Mouse (Mus musculus) embryonic facial prominence, embryonic 10.5 days (tissue): ENCODE data around the gene Dgkz. TPM values are rescaled to one million over a fixed set of nuclear protein-coding genes. Genes with fewer than 3 reads are reported as not detected.

Experiments used
- DNase-seq: peaks from one replicate; pipeline ENCODE4 v3.0.0-alpha.2; 2017; ENCODE audit warnings: low spot score
- H3K27ac ChIP-seq: fragments of 300-500 bp; sonication (generic); replicated peaks from 2 replicates; pipeline ENCODE4 v1.5.1; 2016; ENCODE audit warnings: mild to moderate bottlenecking
- H3K27me3 ChIP-seq: fragments of 300-500 bp; sonication (generic); replicated peaks from 2 replicates; pipeline ENCODE4 v1.6.1; 2016; ENCODE audit warnings: low read depth, mild to moderate bottlenecking; ENCODE audit not compliant: poor library complexity, severe bottlenecking
- H3K36me3 ChIP-seq: fragments of 300-500 bp; sonication (generic); replicated peaks from 2 replicates; pipeline ENCODE4 v1.6.1; 2016; ENCODE audit warnings: mild to moderate bottlenecking, moderate library complexity
- H3K4me1 ChIP-seq: fragments of 300-500 bp; sonication (generic); 2 replicates; pipeline ENCODE4 v1.6.1; 2016
- H3K4me3 ChIP-seq: fragments of 300-500 bp; sonication (generic); 2 replicates; pipeline ENCODE4 v1.5.1; 2016; ENCODE audit warnings: mild to moderate bottlenecking, moderate library complexity
- H3K9me3 ChIP-seq: fragments of 300-500 bp; sonication (generic); 2 replicates; pipeline ENCODE4 v1.6.1; 2016; ENCODE audit warnings: mild to moderate bottlenecking
- whole genome bisulfite sequencing: fragments of 180-500 bp; shearing (Covaris S2); methylation state at CpG from one replicate; pipeline ENCODE4 v1.1.7; 2016; 5-methylcytosine and 5-hydroxymethylcytosine counted together
- polyA plus RNA-seq: library from polyadenylated mRNA; unstranded; fragments of >200 nt; fragmentation: Nextera tagmentation; extraction: Ambion mirVana; gene quantifications from 2 replicates; pipeline ENCODE4 v1.2.1, GENCODE M21; 2016

Gene Dgkz
- polyA plus RNA-seq, 1 experiment from 2014 or later = 42.1 TPM

DNA sequence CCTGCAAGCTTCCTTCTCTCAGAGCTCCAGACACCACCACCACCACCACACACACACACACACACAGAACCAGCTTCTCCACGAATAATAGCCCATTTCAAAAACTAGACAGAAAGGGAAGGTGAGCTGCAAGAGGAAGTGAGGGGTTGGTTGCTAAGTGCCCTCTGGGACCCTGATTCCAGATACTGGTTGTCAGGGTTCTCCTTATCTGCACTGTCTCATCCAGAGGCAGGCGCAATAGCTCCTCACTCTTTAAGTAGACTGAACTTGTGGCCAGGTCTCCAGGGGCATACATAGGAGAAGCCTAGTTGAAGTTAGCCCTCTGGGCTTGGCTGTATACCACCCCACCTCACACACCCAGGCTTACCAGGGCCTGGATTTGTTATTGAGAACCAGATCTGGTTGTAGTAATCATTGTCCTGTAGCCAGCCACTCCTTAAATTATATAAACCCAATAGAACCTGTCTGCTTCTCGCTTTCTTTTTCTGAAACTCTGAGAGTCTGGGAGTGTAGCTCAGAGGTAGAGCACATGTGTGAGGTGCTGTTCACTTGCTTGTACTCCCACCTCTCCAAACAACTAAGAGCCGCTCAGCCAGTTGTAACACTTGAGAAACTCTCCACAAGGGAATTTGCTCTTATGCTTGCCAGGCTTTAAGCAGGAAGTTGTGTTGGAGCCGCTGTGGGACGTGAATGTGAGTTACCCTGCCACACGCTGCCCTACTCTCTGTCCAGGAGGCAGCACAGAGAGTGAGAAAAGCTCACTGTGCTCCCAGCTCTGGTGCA lies 62.1 kb downstream of the Dgkz start:
- Histone ChIP-seq H3K9me3 (no peaks in the 10 kb centered on the region), H3K27me3 (no peaks in the 10 kb centered on the region), H3K36me3 (peaks cover 99% of the 10 kb centered on the region), H3K4me1 (no peaks in the 10 kb centered on the region), H3K27ac (no peak overlapping the region), H3K4me3 (no peak overlapping the region)
- 84% methylated on average over 7 of the region's 7 CpGs for whole genome bisulfite sequencing
- DNase-seq = no peak

DNA sequence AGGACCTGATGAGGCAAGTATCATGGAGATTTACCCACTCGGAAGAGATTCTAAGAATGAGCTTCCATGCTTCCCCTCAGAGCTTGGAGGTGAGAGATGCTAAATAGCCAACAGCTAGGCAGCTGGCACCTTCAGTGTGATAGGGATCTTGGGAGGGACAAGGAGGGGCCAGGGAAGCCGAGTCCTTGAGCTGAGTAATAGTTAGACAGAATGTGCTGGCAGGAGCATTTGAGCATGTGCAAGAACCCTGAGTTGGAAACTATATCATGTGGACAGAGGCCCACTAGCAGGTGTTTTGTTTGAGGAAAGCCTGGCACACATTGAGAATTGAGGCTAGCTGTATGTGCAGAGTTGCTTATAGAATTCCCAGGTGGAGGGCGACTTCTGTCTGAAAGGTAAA lies 63.0 kb downstream of the Dgkz start:
- Histone ChIP-seq H3K27me3 (no peaks in the 10 kb centered on the region), H3K9me3 (no peaks in the 10 kb centered on the region), H3K4me3 (no peak overlapping the region), H3K4me1 (no peaks in the 10 kb centered on the region), H3K36me3 (peaks cover 95% of the 10 kb centered on the region), H3K27ac (no peak overlapping the region)
- no peak for DNase-seq
- WGBS = 87% methylated on average over 3 of the region's 3 CpGs

DNA sequence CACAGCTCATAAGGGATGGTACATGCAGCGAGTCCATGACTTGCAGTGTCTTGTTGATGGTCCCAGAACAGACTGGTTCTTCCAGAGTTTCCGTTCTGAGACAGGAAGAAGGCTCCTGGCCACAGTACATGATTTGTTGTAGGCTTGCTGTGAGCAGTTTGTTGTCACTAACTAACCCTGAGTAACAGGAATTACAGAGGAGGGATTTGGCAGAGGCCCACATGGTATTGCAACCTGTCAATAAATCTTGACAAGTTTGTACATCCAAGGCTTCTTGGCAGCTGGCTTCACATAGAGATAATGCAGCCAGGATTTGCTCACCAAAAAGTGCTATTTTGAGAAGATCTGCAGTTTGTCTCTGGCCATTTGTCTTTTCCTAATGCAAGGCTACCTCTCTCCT lies 69.5 kb downstream of the Dgkz start:
- no peak overlapping the region for H3K4me3 ChIP-seq
- H3K27ac ChIP-seq = no peak overlapping the region
- H3K4me1 ChIP-seq = no peaks in the 10 kb centered on the region
- no peaks in the 10 kb centered on the region for H3K9me3 ChIP-seq
- no peak for DNase-seq
- H3K27me3 ChIP-seq = no peaks in the 10 kb centered on the region
- H3K36me3 ChIP-seq = peaks cover 73% of the 10 kb centered on the region
- WGBS = 90% methylated on average over 2 of the region's 2 CpGs

DNA sequence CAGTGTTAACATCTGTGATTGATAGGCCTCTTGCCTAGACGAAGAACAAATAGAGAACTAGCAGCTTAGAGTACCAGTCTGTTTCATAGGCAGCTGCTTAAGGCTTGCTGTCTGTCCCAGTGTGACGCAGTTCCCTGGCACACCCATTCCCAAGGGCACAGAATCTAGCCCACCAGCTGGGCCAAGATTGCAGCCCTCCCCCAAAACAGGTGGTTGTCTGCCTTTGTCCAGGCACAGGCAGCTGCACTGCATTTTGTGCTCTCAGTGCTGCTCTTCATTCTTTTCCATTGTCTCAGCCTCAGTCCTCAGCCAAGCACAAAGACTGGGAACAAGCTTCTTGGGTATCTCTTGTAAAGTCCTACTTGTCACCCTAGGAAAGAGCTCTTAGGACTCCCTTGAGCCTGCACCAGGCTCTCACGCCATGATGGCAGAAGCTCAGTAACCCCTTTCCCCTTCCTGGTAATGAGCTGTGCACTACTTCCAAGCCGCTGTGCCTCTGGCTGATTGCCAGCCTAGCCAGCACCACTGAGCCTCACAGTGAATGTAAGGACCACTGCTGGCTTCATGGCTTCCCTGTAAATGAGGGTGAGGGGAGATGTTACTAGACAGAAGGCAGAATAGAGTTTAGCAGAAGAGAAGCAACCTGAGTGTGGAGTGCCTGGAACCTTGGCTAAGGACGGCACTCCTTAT lies 70.9 kb downstream of the Dgkz start:
- 85% methylated on average over 5 of the region's 5 CpGs for WGBS
- no peak for DNase-seq
- Histone ChIP-seq H3K4me3 (no peak overlapping the region), H3K27me3 (no peaks in the 10 kb centered on the region), H3K27ac (no peak overlapping the region), H3K36me3 (peaks cover 72% of the 10 kb centered on the region), H3K9me3 (no peaks in the 10 kb centered on the region), H3K4me1 (no peaks in the 10 kb centered on the region)

DNA sequence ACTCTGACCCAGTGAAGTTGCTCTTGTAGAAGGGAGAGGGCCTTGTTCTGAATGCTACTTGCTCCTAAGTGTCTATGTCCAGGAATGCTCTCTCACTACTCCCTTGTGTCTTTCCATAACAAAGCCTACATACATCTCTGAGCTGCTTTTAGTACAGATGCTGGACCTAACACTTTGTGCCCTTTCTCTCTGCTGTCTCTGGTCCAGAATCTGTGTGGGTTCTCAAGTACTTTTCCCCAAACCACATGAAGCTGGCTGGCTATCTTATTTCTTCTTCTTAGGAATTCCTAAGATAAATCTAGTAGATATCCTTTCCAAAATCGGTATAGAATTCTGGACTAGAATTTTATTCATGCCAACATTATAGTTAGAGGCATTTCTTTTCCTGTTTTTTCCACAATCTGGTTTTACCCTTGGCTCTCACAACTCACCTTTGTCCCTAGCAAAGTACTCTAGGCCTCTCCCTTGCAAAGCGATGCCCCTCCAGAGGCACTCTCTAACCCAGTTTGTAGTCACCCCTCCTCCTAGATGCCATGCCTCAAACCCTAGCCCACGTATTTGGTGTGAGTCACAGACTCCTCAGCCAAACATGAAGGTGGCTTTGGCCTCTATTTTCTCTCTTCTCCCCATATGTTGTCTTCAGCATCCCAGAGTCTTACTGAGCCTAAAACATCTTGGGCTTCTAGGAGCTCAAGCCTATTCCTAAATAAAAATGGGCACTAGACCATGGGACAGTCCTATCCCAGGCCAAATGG lies 72.3 kb downstream of the Dgkz start:
- no peaks in the 10 kb centered on the region for H3K9me3 ChIP-seq
- 86% methylated on average over 3 of the region's 3 CpGs for WGBS
- H3K27ac ChIP-seq = no peak overlapping the region
- H3K27me3 ChIP-seq = no peaks in the 10 kb centered on the region
- DNase-seq = no peak
- no peaks in the 10 kb centered on the region for H3K4me1 ChIP-seq
- peaks cover 68% of the 10 kb centered on the region for H3K36me3 ChIP-seq
- H3K4me3 ChIP-seq = no peak overlapping the region

DNA sequence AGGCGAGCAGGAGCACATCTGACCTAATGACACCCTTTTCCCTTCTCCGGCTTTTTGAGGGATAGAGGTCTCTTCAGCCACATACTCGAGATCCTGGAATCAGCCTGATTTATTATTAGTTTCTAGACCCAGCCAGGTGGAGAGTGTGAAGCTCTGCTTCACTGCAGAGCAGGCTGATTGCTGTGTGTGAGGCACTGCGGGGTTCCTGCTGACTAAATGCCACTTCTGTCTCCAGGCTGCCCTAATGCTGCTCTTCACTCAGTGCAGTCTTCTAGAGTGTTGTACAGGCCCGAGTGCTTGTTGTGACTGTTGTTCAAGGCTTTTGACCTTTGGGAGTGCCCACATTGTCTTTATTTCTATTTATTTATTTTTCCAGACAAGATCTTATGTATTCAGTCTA lies 73.3 kb downstream of the Dgkz start:
- no peak for DNase-seq
- H3K27ac ChIP-seq = no peak overlapping the region
- WGBS = 76% methylated on average over 5 of the region's 5 CpGs
- H3K9me3 ChIP-seq = no peaks in the 10 kb centered on the region
- H3K27me3 ChIP-seq = no peaks in the 10 kb centered on the region
- H3K4me3 ChIP-seq = no peak overlapping the region
- peaks cover 74% of the 10 kb centered on the region for H3K36me3 ChIP-seq
- H3K4me1 ChIP-seq = no peaks in the 10 kb centered on the region

DNA sequence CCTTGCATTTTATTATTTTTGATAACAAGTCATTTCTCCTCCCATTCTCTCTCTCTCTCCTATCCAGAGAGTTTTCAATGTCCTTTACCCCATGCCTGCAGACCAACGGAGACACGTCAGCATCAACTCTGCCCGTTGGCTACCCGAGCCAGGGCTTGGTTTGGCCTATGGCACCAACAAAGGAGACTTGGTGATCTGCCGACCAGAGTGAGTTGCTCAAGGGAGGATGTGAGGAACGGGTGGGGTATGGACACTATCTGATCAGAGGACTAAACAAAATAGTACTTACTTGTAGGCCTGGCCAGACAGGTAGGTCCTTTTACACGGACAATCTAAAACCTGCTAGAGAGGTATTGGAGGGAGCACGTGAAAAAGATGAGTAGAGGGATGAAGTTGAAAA lies 75.2 kb downstream of the Dgkz start:
- H3K36me3 ChIP-seq = peaks cover 71% of the 10 kb centered on the region
- H3K9me3 ChIP-seq = no peaks in the 10 kb centered on the region
- no peak overlapping the region for H3K27ac ChIP-seq
- H3K4me3 ChIP-seq = no peak overlapping the region
- no peaks in the 10 kb centered on the region for H3K4me1 ChIP-seq
- no peaks in the 10 kb centered on the region for H3K27me3 ChIP-seq
- DNase-seq = no peak
- WGBS = 93% methylated on average over 8 of the region's 8 CpGs

DNA sequence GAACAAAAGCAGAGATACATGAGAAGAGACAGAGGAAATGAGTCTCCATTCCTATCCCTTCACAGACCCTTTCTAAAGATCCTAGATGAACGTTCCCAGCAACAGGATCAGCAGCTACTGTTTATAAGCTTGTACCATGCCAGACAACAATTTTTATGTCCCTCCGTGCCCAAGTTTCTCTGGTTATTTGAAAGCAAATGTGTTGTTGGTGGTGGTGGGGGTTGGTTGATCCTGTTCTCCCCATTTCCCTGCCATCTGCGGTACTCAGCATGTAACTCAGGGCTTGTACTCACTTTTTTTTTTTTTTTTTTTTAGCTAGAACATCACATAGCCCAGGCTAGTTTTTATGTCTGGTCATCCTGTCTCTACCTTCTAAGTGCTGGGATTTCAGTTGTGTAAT lies 76.5 kb downstream of the Dgkz start:
- no peaks in the 10 kb centered on the region for H3K4me1 ChIP-seq
- 91% methylated on average over 3 of the region's 3 CpGs for WGBS
- peaks cover 70% of the 10 kb centered on the region for H3K36me3 ChIP-seq
- no peak overlapping the region for H3K27ac ChIP-seq
- H3K9me3 ChIP-seq = no peaks in the 10 kb centered on the region
- no peaks in the 10 kb centered on the region for H3K27me3 ChIP-seq
- no peak for DNase-seq
- no peak overlapping the region for H3K4me3 ChIP-seq

DNA sequence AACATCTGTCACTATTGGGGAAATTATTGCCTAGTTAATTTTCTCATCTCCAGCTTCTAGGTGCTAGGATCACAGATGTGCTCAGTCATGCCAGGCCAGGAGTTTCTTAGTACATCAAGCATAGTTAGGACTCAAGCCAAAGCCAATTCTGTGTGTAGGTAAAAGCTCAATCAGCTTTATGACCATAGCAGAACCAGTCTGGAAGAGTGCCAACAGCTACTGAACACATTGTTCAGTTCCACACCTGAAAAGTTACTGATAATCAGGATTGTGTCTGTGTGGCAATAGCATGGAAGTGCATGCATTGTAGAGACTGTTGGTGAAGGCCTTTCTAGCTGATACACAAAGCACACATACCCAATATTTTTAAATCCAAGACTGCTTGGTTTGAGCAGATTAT lies 77.7 kb downstream of the Dgkz start:
- Histone ChIP-seq H3K27ac (no peak overlapping the region), H3K36me3 (peaks cover 76% of the 10 kb centered on the region), H3K9me3 (no peaks in the 10 kb centered on the region), H3K4me1 (no peaks in the 10 kb centered on the region), H3K4me3 (no peak overlapping the region), H3K27me3 (no peaks in the 10 kb centered on the region)
- DNase-seq = no peak

DNA sequence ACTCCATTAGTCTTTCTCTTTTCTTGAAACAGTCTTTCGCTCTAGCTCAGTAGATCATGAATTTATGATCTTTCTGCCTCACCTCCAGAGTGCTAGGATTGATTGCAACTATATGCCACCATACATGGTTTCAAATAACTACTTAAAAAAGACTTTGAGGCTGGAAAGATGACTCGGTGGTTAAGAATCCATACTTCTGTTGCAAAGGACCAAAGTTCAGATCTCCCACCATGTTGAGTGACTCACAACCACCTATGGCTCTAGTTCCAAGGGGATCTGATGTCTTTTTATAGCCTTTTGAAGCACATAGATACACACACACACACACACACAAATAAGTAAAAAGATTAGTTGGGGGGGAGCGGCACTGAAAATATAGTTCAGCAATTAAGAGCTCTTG lies 80.3 kb downstream of the Dgkz start:
- H3K27me3 ChIP-seq = no peaks in the 10 kb centered on the region
- H3K9me3 ChIP-seq = no peaks in the 10 kb centered on the region
- DNase-seq = no peak
- 96% methylated on average over 3 of the region's 3 CpGs for WGBS
- H3K36me3 ChIP-seq = peaks cover 58% of the 10 kb centered on the region
- no peaks in the 10 kb centered on the region for H3K4me1 ChIP-seq
- no peak overlapping the region for H3K4me3 ChIP-seq
- no peak overlapping the region for H3K27ac ChIP-seq

DNA sequence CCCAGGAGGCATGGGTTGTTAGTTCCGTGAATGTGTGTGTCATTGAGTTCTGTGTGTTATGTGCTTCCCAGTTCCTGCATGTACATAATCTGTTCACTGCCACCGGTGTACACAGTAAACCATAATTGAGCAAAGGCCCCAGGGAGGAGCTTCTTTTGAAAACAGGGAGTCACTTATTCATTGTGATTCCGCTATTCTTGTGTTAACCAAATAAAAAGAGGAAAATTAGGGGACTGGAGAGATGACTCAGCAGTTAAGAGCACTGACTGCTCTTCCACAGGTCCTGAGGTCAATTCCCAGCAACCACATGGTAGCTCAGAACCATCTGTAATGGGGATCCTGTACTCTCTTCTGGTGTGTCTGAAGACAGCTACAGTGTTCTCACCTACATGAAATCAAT lies 80.9 kb downstream of the Dgkz start:
- 92% methylated on average over 3 of the region's 3 CpGs for WGBS
- Histone ChIP-seq H3K4me3 (no peak overlapping the region), H3K36me3 (peaks cover 54% of the 10 kb centered on the region), H3K9me3 (no peaks in the 10 kb centered on the region), H3K27me3 (no peaks in the 10 kb centered on the region), H3K27ac (no peak overlapping the region), H3K4me1 (no peaks in the 10 kb centered on the region)
- no peak for DNase-seq

DNA sequence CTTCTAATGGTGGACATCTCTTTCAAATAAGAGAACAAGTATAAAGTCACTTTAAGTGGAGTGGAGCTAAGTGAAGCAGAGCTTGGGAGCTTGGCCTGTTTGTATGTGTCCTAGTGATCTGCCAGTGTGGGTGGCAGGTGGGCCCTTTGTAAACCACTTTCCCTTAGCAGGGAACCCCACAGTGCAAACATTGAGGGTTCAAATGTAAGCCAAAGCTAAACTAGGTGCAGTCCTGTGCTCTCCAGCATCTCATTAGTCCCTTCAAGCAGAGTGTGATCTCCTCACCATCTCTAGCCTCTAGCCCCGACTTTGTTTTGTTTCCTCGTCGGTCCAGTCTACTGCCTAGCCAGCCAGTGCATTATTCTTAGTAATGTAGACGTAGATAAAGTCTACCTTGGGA lies 91.0 kb downstream of the Dgkz start:
- Histone ChIP-seq H3K4me1 (no peaks in the 10 kb centered on the region), H3K27ac (no peak overlapping the region), H3K36me3 (peaks cover 39% of the 10 kb centered on the region), H3K4me3 (no peak overlapping the region), H3K27me3 (no peaks in the 10 kb centered on the region), H3K9me3 (no peaks in the 10 kb centered on the region)
- DNase-seq = no peak
- 83% methylated on average over 4 of the region's 4 CpGs for WGBS

DNA sequence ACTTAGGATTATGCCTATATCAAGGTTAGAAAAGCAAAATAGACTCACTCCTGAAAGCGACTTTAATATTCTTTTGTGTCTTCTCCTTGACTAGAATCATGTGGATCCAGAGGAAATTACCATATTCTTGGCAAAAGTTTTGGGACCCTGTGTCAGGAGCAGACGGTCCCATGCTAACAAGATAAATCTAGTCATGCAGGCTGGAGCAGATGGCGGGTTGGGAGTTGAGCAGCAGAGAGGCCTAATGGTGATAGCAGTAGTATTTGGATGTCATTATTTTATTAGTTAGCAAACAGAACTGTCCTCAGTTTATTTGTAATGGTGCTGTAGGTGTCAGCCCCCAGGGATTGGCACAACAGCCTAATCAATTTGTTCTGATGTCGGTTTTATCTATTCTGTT lies 91.7 kb downstream of the Dgkz start:
- H3K27me3 ChIP-seq = no peaks in the 10 kb centered on the region

More for the DNA sequence above, 91.7 kb downstream of the Dgkz start:
- Histone ChIP-seq H3K36me3 (peaks cover 35% of the 10 kb centered on the region), H3K27ac (no peak overlapping the region), H3K4me1 (no peaks in the 10 kb centered on the region), H3K9me3 (no peaks in the 10 kb centered on the region), H3K4me3 (no peak overlapping the region)
- no peak for DNase-seq
- WGBS = 88% methylated on average over 4 of the region's 4 CpGs
